Mouse (Mus musculus) MEL (cell line): ENCODE measurements around the gene Usp11.

Source experiments
- CHD1 ChIP-seq: IDR thresholded peaks from 2 replicates; pipeline ENCODE4 v1.6.1; 2012; ENCODE audit warnings: low read depth, mild to moderate bottlenecking, inconsistent platforms, low read length, improper control_type of control experiment
- CTCF ChIP-seq, 3 experiments: IDR thresholded peaks in 2 of 3; conservative IDR thresholded peaks in 1 of 3; 2 replicates each; pipeline ENCODE4 v1.5.1; 2011 to 2012; ENCODE audit warnings: low read length in 3 of 3, low read depth in 2 of 3, mild to moderate bottlenecking in 2 of 3, improper control_type of control experiment in 1 of 3, inconsistent platforms in 1 of 3, mixed read lengths in 1 of 3, moderate library complexity in 1 of 3; ENCODE audit not compliant: control insufficient read depth in 1 of 3, insufficient read depth in 1 of 3, poor library complexity in 1 of 3, severe bottlenecking in 1 of 3
- EP300 ChIP-seq, 2 experiments: IDR thresholded peaks; 2 replicates each; pipeline ENCODE4 v1.6.1; 2011; ENCODE audit warnings: improper control_type of control experiment in 2 of 2, low read length in 2 of 2, low read depth in 1 of 2, mild to moderate bottlenecking in 1 of 2
- GABPA ChIP-seq: IDR thresholded peaks from 2 replicates; pipeline ENCODE4 v1.6.1; 2012; ENCODE audit warnings: low read depth, mild to moderate bottlenecking, inconsistent platforms, low read length, improper control_type of control experiment, moderate library complexity
- GATA1 ChIP-seq: IDR thresholded peaks from 2 replicates; pipeline ENCODE4 v1.6.1; 2011; ENCODE audit warnings: low read depth, low read length, improper control_type of control experiment
- JUND ChIP-seq: IDR thresholded peaks from 2 replicates; pipeline ENCODE4 v1.6.1; 2011; ENCODE audit warnings: low read depth, mild to moderate bottlenecking, improper control_type of control experiment, low read length
- KAT2A ChIP-seq: conservative IDR thresholded peaks from 2 replicates; pipeline ENCODE4 v1.6.1; 2012; ENCODE audit warnings: low read depth, low read length, improper control_type of control experiment, inconsistent platforms
- MAFK ChIP-seq: IDR thresholded peaks from 2 replicates; pipeline ENCODE4 v1.6.1; 2011; ENCODE audit warnings: low read depth, mild to moderate bottlenecking, low read length, improper control_type of control experiment, borderline replicate concordance
- MXI1 ChIP-seq: IDR thresholded peaks from 2 replicates; pipeline ENCODE4 v1.6.1; 2011; ENCODE audit warnings: mild to moderate bottlenecking, low read depth, low read length, improper control_type of control experiment
- MYB ChIP-seq: IDR thresholded peaks from 2 replicates; pipeline ENCODE4 v1.6.1; 2011; ENCODE audit warnings: mild to moderate bottlenecking, low read depth, low read length, improper control_type of control experiment
- POLR2A ChIP-seq, 2 experiments: IDR thresholded peaks; 2 replicates each; pipeline ENCODE4 v1.6.1; 2011 to 2012; ENCODE audit warnings: low read length in 2 of 2, mild to moderate bottlenecking in 2 of 2, control low read depth in 1 of 2, improper control_type of control experiment in 1 of 2, low read depth in 1 of 2, moderate library complexity in 1 of 2; ENCODE audit not compliant: control insufficient read depth in 1 of 2, insufficient read depth in 1 of 2, poor library complexity in 1 of 2
- POLR2AphosphoS5 ChIP-seq: IDR thresholded peaks from 2 replicates; pipeline ENCODE4 v1.6.1; 2012; ENCODE audit warnings: low read depth, borderline replicate concordance, mild to moderate bottlenecking, inconsistent platforms, low read length, moderate library complexity, mixed read lengths

DNA sequence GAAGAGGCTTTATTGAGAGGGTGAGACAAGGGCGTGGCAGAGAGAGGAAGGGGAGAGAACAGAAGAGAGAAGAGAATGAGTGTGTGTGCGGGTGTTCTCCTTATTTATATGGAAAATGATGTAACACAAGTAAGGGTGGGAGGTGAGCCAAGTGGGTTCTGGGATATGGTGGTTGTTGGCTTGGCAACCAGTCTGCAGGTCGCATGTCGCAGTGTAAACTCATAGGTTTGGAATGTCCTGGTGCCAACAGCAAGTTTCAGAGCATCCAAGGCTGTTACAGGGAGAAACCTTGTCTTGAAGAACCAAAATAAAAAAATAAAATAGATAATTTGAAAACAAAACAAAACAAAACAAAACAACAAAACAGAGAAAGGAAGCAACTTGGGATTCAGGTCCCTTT, 57.5 kb downstream of the Usp11 start:
- TF ChIP-seq JUND = no peak
- no peak for TF ChIP-seq CTCF (IDR thresholded peaks at IDR 0.05 in 2 of 3, conservative IDR thresholded peaks at IDR 0.05 in 1 of 3; ENCODE audit: control insufficient read depth in 1 of 3, insufficient read depth in 1 of 3, low read depth in 2 of 3, low read length in 3 of 3, poor library complexity in 1 of 3, severe bottlenecking in 1 of 3)
- no peak for TF ChIP-seq POLR2A (IDR thresholded peaks at IDR 0.05; ENCODE audit: control insufficient read depth in 1 of 2, insufficient read depth in 1 of 2, low read depth in 1 of 2, low read length in 2 of 2, poor library complexity in 1 of 2)
- no peak for TF ChIP-seq MXI1
- TF ChIP-seq POLR2AphosphoS5 = no peak
- no peak for TF ChIP-seq GABPA
- no peak for TF ChIP-seq CHD1
- TF ChIP-seq MYB = no peak
- TF ChIP-seq MAFK = no peak
- TF ChIP-seq KAT2A = no peak
- TF ChIP-seq GATA1 = no peak
- TF ChIP-seq EP300 (IDR thresholded peaks at IDR 0.05; ENCODE audit: low read depth in 1 of 2, low read length in 2 of 2) = no peak
